Mouse (Mus musculus) CH12.LX (cell line): ENCODE measurements around the gene Gpld1. TPM values are rescaled to one million over a fixed set of nuclear protein-coding genes. Genes with fewer than 3 reads are reported as not detected.

Experiments used
- DNase-seq: peaks from one replicate; pipeline ENCODE4 v3.0.0-alpha.2; 2013; ENCODE audit errors: extremely low read depth
- H3K27ac ChIP-seq: 2 replicates; pipeline ENCODE4 v1.5.1; 2012; ENCODE audit warnings: low read depth, mild to moderate bottlenecking, control low read depth, moderate library complexity; ENCODE audit not compliant: insufficient read depth
- H3K27me3 ChIP-seq: replicated peaks from 2 replicates; pipeline ENCODE3; 2012; ENCODE audit warnings: inconsistent platforms
- H3K36me3 ChIP-seq, 2 experiments: replicated peaks in 1 of 2; 2 replicates each; pipeline versions ENCODE3 to v1.6.1; 2012; ENCODE audit warnings: inconsistent platforms in 1 of 2, low read length in 1 of 2, mild to moderate bottlenecking in 1 of 2, mixed read lengths in 1 of 2, moderate library complexity in 1 of 2; ENCODE audit not compliant: control insufficient read depth in 1 of 2, insufficient read depth in 1 of 2
- H3K4me1 ChIP-seq, 2 experiments: 2 replicates each; pipeline ENCODE4 v1.6.1; 2012; ENCODE audit warnings: inconsistent platforms in 1 of 2, moderate library complexity in 1 of 2; ENCODE audit not compliant: insufficient read depth in 2 of 2, control insufficient read depth in 1 of 2
- H3K4me2 ChIP-seq: 2 replicates; pipeline ENCODE4 v1.6.1; 2012; ENCODE audit warnings: low read depth, mild to moderate bottlenecking, control low read depth; ENCODE audit not compliant: poor library complexity, insufficient read depth, severe bottlenecking
- H3K4me3 ChIP-seq, 3 experiments: fragments of 150-350 bp in 1 of 3; sonication (generic) in 1 of 3; replicated peaks in 1 of 3; 2 replicates each; pipeline versions ENCODE3 to v1.5.1; 2011 to 2012; ENCODE audit warnings: low read depth in 2 of 3, low read length in 2 of 3, mild to moderate bottlenecking in 2 of 3, moderate library complexity in 2 of 3, control low read depth in 1 of 3, improper control_type of control experiment in 1 of 3, inconsistent platforms in 1 of 3, mixed read lengths in 1 of 3; ENCODE audit not compliant: poor library complexity in 1 of 3
- H3K79me2 ChIP-seq: replicated peaks from 2 replicates; pipeline ENCODE4 v1.6.1; 2012; ENCODE audit warnings: mild to moderate bottlenecking, moderate library complexity; ENCODE audit not compliant: control insufficient read depth, poor library complexity, insufficient read depth, severe bottlenecking; ENCODE audit errors: extremely low read depth
- H3K9ac ChIP-seq: 2 replicates; pipeline ENCODE4 v1.6.1; 2012; ENCODE audit warnings: low read depth, mild to moderate bottlenecking, control low read depth, moderate library complexity; ENCODE audit not compliant: insufficient read depth
- H3K9me3 ChIP-seq: replicated peaks from 2 replicates; pipeline ENCODE3; 2012; ENCODE audit warnings: low read length, inconsistent platforms, mixed read lengths
- CHD2 ChIP-seq: IDR thresholded peaks from 2 replicates; pipeline ENCODE4 v1.6.1; 2011; ENCODE audit warnings: low read length, improper control_type of control experiment
- CTCF ChIP-seq, 2 experiments: IDR thresholded peaks in 1 of 2; conservative IDR thresholded peaks in 1 of 2; 2 replicates each; pipeline ENCODE4 v1.5.1; 2011 to 2012; ENCODE audit warnings: low read depth in 2 of 2, low read length in 2 of 2, improper control_type of control experiment in 1 of 2, inconsistent platforms in 1 of 2, mild to moderate bottlenecking in 1 of 2, moderate library complexity in 1 of 2
- ELF1 ChIP-seq: IDR thresholded peaks from 2 replicates; pipeline ENCODE4 v1.6.1; 2014; ENCODE audit warnings: low read depth, mild to moderate bottlenecking, inconsistent platforms, low read length, improper control_type of control experiment
- EP300 ChIP-seq: IDR thresholded peaks from 2 replicates; pipeline ENCODE4 v1.6.1; 2011; ENCODE audit warnings: low read length, improper control_type of control experiment
- GABPA ChIP-seq: IDR thresholded peaks from 2 replicates; pipeline ENCODE4 v1.6.1; 2012; ENCODE audit warnings: low read depth, low read length, improper control_type of control experiment, inconsistent platforms; ENCODE audit not compliant: insufficient replicate concordance
- HCFC1 ChIP-seq: IDR thresholded peaks from 2 replicates; pipeline ENCODE4 v1.6.1; 2012; ENCODE audit warnings: low read depth, mild to moderate bottlenecking, inconsistent platforms, low read length, improper control_type of control experiment
- IRF4 ChIP-seq: IDR thresholded peaks from 2 replicates; pipeline ENCODE4 v1.6.1; 2014; ENCODE audit warnings: low read depth, mild to moderate bottlenecking, inconsistent platforms, low read length, improper control_type of control experiment
- JUN ChIP-seq: IDR thresholded peaks from 2 replicates; pipeline ENCODE4 v1.6.1; 2011; ENCODE audit warnings: low read depth, mild to moderate bottlenecking, low read length, improper control_type of control experiment, moderate library complexity; ENCODE audit not compliant: insufficient read depth
- JUND ChIP-seq: conservative IDR thresholded peaks from 2 replicates; pipeline ENCODE4 v1.6.1; 2011; ENCODE audit warnings: low read depth, low read length, improper control_type of control experiment
- KAT2A ChIP-seq: IDR thresholded peaks from 2 replicates; pipeline ENCODE4 v1.6.1; 2012; ENCODE audit warnings: low read length, improper control_type of control experiment, inconsistent platforms; ENCODE audit not compliant: insufficient replicate concordance
- MAX ChIP-seq: IDR thresholded peaks from 2 replicates; pipeline ENCODE4 v1.6.1; 2011; ENCODE audit warnings: low read length, improper control_type of control experiment
- MAZ ChIP-seq: IDR thresholded peaks from 2 replicates; pipeline ENCODE4 v1.6.1; 2012; ENCODE audit warnings: low read depth, mild to moderate bottlenecking, inconsistent platforms, low read length, improper control_type of control experiment, moderate library complexity
- MEF2A ChIP-seq: IDR thresholded peaks from 2 replicates; pipeline ENCODE4 v1.6.1; 2014; ENCODE audit warnings: low read depth, mild to moderate bottlenecking, inconsistent platforms, low read length, improper control_type of control experiment, borderline replicate concordance
- MYC ChIP-seq: IDR thresholded peaks from 2 replicates; pipeline ENCODE4 v1.6.1; 2011; ENCODE audit warnings: low read depth, mild to moderate bottlenecking, improper control_type of control experiment, low read length
- NELFE ChIP-seq: IDR thresholded peaks from 2 replicates; pipeline ENCODE4 v1.6.1; 2011; ENCODE audit warnings: low read depth, low read length, improper control_type of control experiment
- NRF1 ChIP-seq: IDR thresholded peaks from 2 replicates; pipeline ENCODE4 v1.6.1; 2014; ENCODE audit warnings: low read depth, mild to moderate bottlenecking, inconsistent platforms, low read length, improper control_type of control experiment, moderate library complexity
- POLR2A ChIP-seq: IDR thresholded peaks from 2 replicates; pipeline ENCODE4 v1.6.1; 2011; ENCODE audit warnings: low read depth, mild to moderate bottlenecking, improper control_type of control experiment, low read length
- POLR2AphosphoS2 ChIP-seq: IDR thresholded peaks from 2 replicates; pipeline ENCODE4 v1.6.1; 2011; ENCODE audit warnings: low read depth, low read length, improper control_type of control experiment
- RAD21 ChIP-seq: IDR thresholded peaks from 2 replicates; pipeline ENCODE4 v1.6.1; 2011; ENCODE audit warnings: low read depth, mild to moderate bottlenecking, low read length, improper control_type of control experiment, moderate library complexity
- RCOR1 ChIP-seq: conservative IDR thresholded peaks from 2 replicates; pipeline ENCODE4 v1.6.1; 2012; ENCODE audit warnings: low read depth, mild to moderate bottlenecking, inconsistent platforms, low read length, improper control_type of control experiment
- SIN3A ChIP-seq: IDR thresholded peaks from 2 replicates; pipeline ENCODE4 v1.6.1; 2012; ENCODE audit warnings: low read length, improper control_type of control experiment, inconsistent platforms
- SMC3 ChIP-seq: IDR thresholded peaks from 2 replicates; pipeline ENCODE4 v1.6.1; 2011; ENCODE audit warnings: low read depth, low read length, improper control_type of control experiment
- TBP ChIP-seq: conservative IDR thresholded peaks from 2 replicates; pipeline ENCODE4 v1.6.1; 2011; ENCODE audit warnings: low read depth, low read length, improper control_type of control experiment
- USF2 ChIP-seq: conservative IDR thresholded peaks from 2 replicates; pipeline ENCODE4 v1.6.1; 2011; ENCODE audit warnings: low read depth, low read length, improper control_type of control experiment
- ZC3H11A ChIP-seq: IDR thresholded peaks from 2 replicates; pipeline ENCODE4 v1.6.1; 2012; ENCODE audit warnings: low read depth, mild to moderate bottlenecking, inconsistent platforms, low read length, improper control_type of control experiment
- ZKSCAN1 ChIP-seq: IDR thresholded peaks from 2 replicates; pipeline ENCODE4 v1.6.1; 2012; ENCODE audit warnings: low read depth, inconsistent platforms, low read length, improper control_type of control experiment, borderline replicate concordance
- ZMIZ1 ChIP-seq: IDR thresholded peaks from 2 replicates; pipeline ENCODE4 v1.6.1; 2012; ENCODE audit warnings: low read depth, mild to moderate bottlenecking, inconsistent platforms, low read length, improper control_type of control experiment
- dilution Hi-C: fragments of 300-500 bp; cut with MboI; formaldehyde crosslinking; loops from 2 replicates; pipeline ENCODE4 v1.14.3; 2020; ENCODE audit warnings: low sequenced_read_pairs; ENCODE audit not compliant: extremely low pct_unique_long_range_greater_than_20kb, extremely low pct_ligation_motif_present
- in situ Hi-C: fragments of 300-500 bp; cut with MboI; formaldehyde crosslinking; loops from 3 replicates; pipeline ENCODE4 v1.14.3; 2019; ENCODE audit warnings: low sequenced_read_pairs, low pct_ligation_motif_present, low pct_unique_long_range_greater_than_20kb, mixed read lengths
- polyA plus RNA-seq: library from polyadenylated mRNA; unstranded; fragments of >175 nt; gene quantifications from 2 replicates; pipeline ENCODE4 v1.2.1, GENCODE M21; 2012; ENCODE audit warnings: low read depth; ENCODE audit not compliant: insufficient read length
- total RNA-seq, 2 experiments: library from RNA; depleted of rRNA; stranded (reverse); fragments of 300-350 nt in 1 of 2; fragments of >200 nt in 1 of 2; gene quantifications; 2 replicates each; pipeline ENCODE4 v1.2.3; 2012 to 2014

The Gpld1 gene
- total and polyA plus RNA-seq, 3 experiments: 0.23 to 1.4 (median 0.30) TPM

DNA sequence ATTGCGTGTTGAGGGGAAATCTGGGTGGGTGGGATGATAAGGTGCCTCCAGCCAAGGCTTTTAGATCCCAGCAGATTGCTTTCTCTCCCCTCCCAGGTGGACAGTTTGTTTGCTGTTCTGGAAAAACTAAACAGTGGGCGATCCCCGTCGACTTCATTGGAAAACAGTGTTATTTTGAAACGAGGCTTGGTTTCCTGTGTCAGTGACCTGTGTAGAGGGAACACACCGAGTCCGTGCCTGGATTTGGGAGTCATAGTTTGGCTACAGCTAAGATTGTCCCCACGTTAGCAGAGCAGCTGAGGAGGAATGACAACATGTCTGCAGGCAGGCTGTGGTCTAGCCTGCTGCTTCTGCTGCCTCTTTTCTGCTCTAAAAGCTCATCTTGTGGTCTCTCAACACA, 351 bp downstream of the Gpld1 start:
- in situ Hi-C loops (no loop called here), dilution Hi-C loops (no loop called here)
- H3K4me2 ChIP-seq: 0 out of 2 replicates have a peak overlapping the region, but pooled peaks have one; percentile 37
- no peaks in the 10 kb centered on the region for H3K79me2 ChIP-seq
- H3K4me1 ChIP-seq: peaks cover 3 to 4% of the 10 kb centered on the region in 2 experiments; a peak in 1 of 4 replicates
- no peak for TF ChIP-seq POLR2AphosphoS2
- TF ChIP-seq ZKSCAN1: no peak
- TF ChIP-seq TBP: no peak
- TF ChIP-seq IRF4: no peak
- no peak for TF ChIP-seq MAZ
- H3K27ac ChIP-seq: no peak overlapping the region
- H3K27me3 ChIP-seq: peaks cover under 1% of the 10 kb centered on the region
- no peaks in the 10 kb centered on the region for H3K9me3 ChIP-seq
- no peaks in the 10 kb centered on the region for H3K36me3 ChIP-seq
- H3K9ac ChIP-seq: no peak overlapping the region
- H3K4me3 ChIP-seq: no peak overlapping the region
- no peak for DNase-seq

DNA sequence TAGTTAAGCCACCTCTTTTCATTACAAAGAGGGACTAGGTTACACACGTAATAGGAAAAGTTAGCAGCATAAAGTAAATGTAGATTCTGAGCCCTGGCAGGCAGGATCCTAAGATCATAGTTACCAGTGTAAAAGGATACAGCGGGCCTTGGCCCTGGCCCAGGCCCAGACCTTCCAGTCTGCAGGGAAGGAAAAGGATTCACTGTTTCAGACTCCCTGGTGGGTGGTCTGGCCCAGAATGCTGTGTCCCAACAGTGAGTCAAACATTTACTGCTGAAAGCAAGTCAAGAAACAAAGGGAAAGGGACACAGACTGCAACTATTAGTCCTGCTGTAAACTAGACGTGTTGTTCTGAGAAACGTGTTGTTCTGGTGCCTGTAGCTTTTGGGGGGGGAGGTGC, 2.6 kb downstream of the Gpld1 start:
- H3K4me2 ChIP-seq: no peak overlapping the region

DNA sequence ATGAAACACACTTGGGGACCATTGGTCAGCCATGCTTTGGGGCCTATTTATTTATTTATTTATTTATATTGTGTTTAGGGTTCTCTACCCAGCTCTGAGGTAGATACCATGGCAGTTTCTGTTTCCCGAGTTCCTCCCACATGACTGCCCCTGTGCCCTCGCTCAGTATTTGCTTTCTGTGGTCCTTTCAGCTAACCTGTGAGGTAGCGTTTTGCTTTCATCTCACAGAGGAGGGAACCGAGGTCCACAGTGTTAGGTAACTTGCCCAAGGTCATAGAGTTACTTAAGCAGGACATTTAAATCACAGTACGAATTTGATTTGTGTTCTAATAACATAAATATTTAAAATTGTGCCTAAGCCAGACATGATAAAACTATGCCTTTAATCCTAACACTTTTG, 4.2 kb downstream of the Gpld1 start:
- dilution Hi-C loops: no loop called here
- Histone ChIP-seq H3K9ac (no peak overlapping the region), H3K9me3 (no peaks in the 10 kb centered on the region), H3K4me2 (no peak overlapping the region), H3K4me1 (0 out of 4 replicates have a peak, but pooled peaks cover 0 to 3% of the 10 kb centered on the region in 2 experiments), H3K4me3 (no peak overlapping the region)
- no peak for TF ChIP-seq JUN
- TF ChIP-seq TBP: no peak
- TF ChIP-seq RAD21: no peak
- no peak for TF ChIP-seq JUND
- TF ChIP-seq MAX: no peak
- TF ChIP-seq KAT2A: no peak
- no peak for TF ChIP-seq MAZ
- TF ChIP-seq POLR2AphosphoS2: no peak
- no peak for TF ChIP-seq NELFE
- TF ChIP-seq CHD2: no peak
- TF ChIP-seq GABPA: no peak
- TF ChIP-seq CTCF (conservative IDR thresholded peaks at IDR 0.05 in 1 of 2, IDR thresholded peaks at IDR 0.05 in 1 of 2; ENCODE audit: low read depth in 2 of 2, low read length in 2 of 2): no peak
- no peak for TF ChIP-seq ZC3H11A
- TF ChIP-seq RCOR1: no peak
- no peak for TF ChIP-seq MYC
- TF ChIP-seq POLR2A: no peak
- TF ChIP-seq EP300: no peak
- no peak for TF ChIP-seq USF2
- TF ChIP-seq IRF4: no peak
- no peak for TF ChIP-seq SIN3A
- TF ChIP-seq, all 38 proteins: peak for 0
- DNase-seq: no peak
- Histone ChIP-seq H3K36me3 (no peaks in the 10 kb centered on the region), H3K27ac (no peak overlapping the region), H3K27me3 (no peaks in the 10 kb centered on the region), H3K79me2 (no peaks in the 10 kb centered on the region)
- in situ Hi-C loops: no loop called here

More for the DNA sequence above, 2.6 kb downstream of the Gpld1 start:
- Histone ChIP-seq H3K27ac (no peak overlapping the region), H3K36me3 (no peaks in the 10 kb centered on the region), H3K27me3 (no peaks in the 10 kb centered on the region)
- TF ChIP-seq SMC3 (no peak), TBP (no peak), GABPA (no peak), RCOR1 (no peak), CTCF (conservative IDR thresholded peaks at IDR 0.05 in 1 of 2, IDR thresholded peaks at IDR 0.05 in 1 of 2; ENCODE audit: low read depth in 2 of 2, low read length in 2 of 2) (no peak), ELF1 (no peak), SIN3A (no peak), NRF1 (no peak), HCFC1 (no peak), MYC (no peak), ZMIZ1 (no peak), MAX (no peak), KAT2A (no peak), MEF2A (no peak)
- TF ChIP-seq, all 38 proteins: peak for 0
- Histone ChIP-seq H3K9ac (no peak overlapping the region), H3K9me3 (no peaks in the 10 kb centered on the region), H3K4me1 (0 out of 4 replicates have a peak, but pooled peaks cover 0 to 3% of the 10 kb centered on the region in 2 experiments), H3K4me3 (no peak overlapping the region), H3K79me2 (no peaks in the 10 kb centered on the region)
- in situ Hi-C loops: no loop called here
- dilution Hi-C loops: no loop called here
- no peak for DNase-seq
